Mouse (Mus musculus) heart, adult 2 months (tissue): ENCODE measurements around the gene Gm5105.
A peak's percentile ranks its signal among the peaks of the same experiment; 100 is the strongest.

Source experiments
- CTCF ChIP-seq: fragments of 200-600 bp; IDR thresholded peaks from 2 replicates; pipeline ENCODE4 v1.8.1; 2022; ENCODE audit warnings: antibody characterized with exemption, mild to moderate bottlenecking, moderate library complexity
- EP300 ChIP-seq: fragments of 200-500 bp; IDR thresholded peaks from 2 replicates; pipeline ENCODE4 v1.6.1; 2011; ENCODE audit warnings: low read depth, low read length, control low read depth; ENCODE audit not compliant: insufficient read depth
- POLR2A ChIP-seq: fragments of 200-500 bp; IDR thresholded peaks from 2 replicates; pipeline ENCODE4 v1.6.1; 2011; ENCODE audit warnings: mild to moderate bottlenecking, low read depth, low read length, control low read depth; ENCODE audit not compliant: insufficient read depth

DNA sequence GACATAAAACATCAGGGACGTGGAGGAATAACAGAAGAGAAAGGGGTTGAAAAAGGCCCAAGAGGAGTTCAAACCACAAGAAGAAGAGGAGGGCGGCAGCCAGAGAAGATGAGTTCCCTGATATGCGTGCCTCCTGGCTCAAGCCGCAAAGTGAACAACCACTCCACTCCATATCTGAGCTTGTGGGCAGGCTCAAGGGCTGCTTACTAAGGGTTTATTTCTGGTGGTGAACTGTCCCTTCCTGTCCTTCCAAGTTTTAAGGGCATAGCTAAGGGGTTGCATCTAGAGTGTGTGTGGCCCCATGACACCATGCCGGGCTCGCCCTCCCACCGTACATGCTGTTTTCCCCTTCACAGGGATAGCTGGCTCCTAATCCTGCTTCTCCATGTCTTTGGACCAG is 6.8 kb downstream of the Gm5105 start:
- TF ChIP-seq CTCF (no peak), POLR2A (0 out of 2 replicates have a peak, but pooled peaks have one; percentile 25), EP300 (0 out of 2 replicates have a peak, but pooled peaks have one; percentile 18)
